Mouse (Mus musculus): ENCODE data around the gene Zwint. TPM values are rescaled to one million over a fixed set of nuclear protein-coding genes. Genes with fewer than 3 reads are reported as not detected.

Gene Zwint
- total and polyA plus RNA-seq, 3 experiments = 173 to 257 (median 248) TPM

- no peaks in the 10 kb centered on the region for H3K79me2 ChIP-seq (replicated peaks; ENCODE audit: control insufficient read depth, extremely low read depth, insufficient read depth, poor library complexity, severe bottlenecking)
- H3K36me3 ChIP-seq (replicated peaks in 1 of 2; ENCODE audit: control insufficient read depth in 1 of 2, insufficient read depth in 1 of 2, low read length in 1 of 2) = peaks cover 36 to 73% of the 10 kb centered on the region in 2 experiments
- no peak overlapping the region for H3K27ac ChIP-seq (ENCODE audit: insufficient read depth, low read depth)
- H3K9me3 ChIP-seq (replicated peaks; ENCODE audit: low read length) = no peaks in the 10 kb centered on the region
- H3K9ac ChIP-seq (ENCODE audit: insufficient read depth, low read depth) = no peak overlapping the region
- no peak overlapping the region for H3K4me2 ChIP-seq (ENCODE audit: insufficient read depth, low read depth, poor library complexity, severe bottlenecking)
- H3K4me3 ChIP-seq (replicated peaks in 1 of 3; ENCODE audit: low read depth in 2 of 3, low read length in 2 of 3, poor library complexity in 1 of 3) = no peak overlapping the region
- in situ Hi-C loops (cut with MboI; ENCODE audit: low pct_ligation_motif_present, low pct_unique_long_range_greater_than_20kb, low sequenced_read_pairs) (no loop called here), dilution Hi-C loops (cut with MboI; ENCODE audit: extremely low pct_ligation_motif_present, extremely low pct_unique_long_range_greater_than_20kb, low sequenced_read_pairs) (no loop called here)
- H3K4me1 ChIP-seq (ENCODE audit: control insufficient read depth in 1 of 2, insufficient read depth in 2 of 2) = no peaks in the 10 kb centered on the region
- H3K27me3 ChIP-seq (replicated peaks) = no peaks in the 10 kb centered on the region
- no peak for DNase-seq (ENCODE audit: extremely low read depth)
- TF ChIP-seq ELF1 (IDR thresholded peaks at IDR 0.05; ENCODE audit: low read depth, low read length) (no peak), ETS1 (conservative IDR thresholded peaks at IDR 0.05; ENCODE audit: low read depth, low read length) (no peak)
These were observed 13.2 kb downstream of the Zwint start for GRCm38 (mm10) chr10:72667856-72668255.

GRCm38 (mm10) chr10:72669086-72669485, 14.4 kb downstream of the Zwint start:
- H3K27ac ChIP-seq (ENCODE audit: insufficient read depth, low read depth) = no peak overlapping the region
- H3K4me1 ChIP-seq (ENCODE audit: control insufficient read depth in 1 of 2, insufficient read depth in 2 of 2) = no peaks in the 10 kb centered on the region
- no peak for DNase-seq (ENCODE audit: extremely low read depth)
- no peaks in the 10 kb centered on the region for H3K79me2 ChIP-seq (replicated peaks; ENCODE audit: control insufficient read depth, extremely low read depth, insufficient read depth, poor library complexity, severe bottlenecking)
- TF ChIP-seq EP300 (IDR thresholded peaks at IDR 0.05; ENCODE audit: low read length) (no peak), CHD1 (IDR thresholded peaks at IDR 0.05; ENCODE audit: low read depth, low read length) (no peak), JUN (IDR thresholded peaks at IDR 0.05; ENCODE audit: insufficient read depth, low read depth, low read length) (no peak), BHLHE40 (IDR thresholded peaks at IDR 0.05; ENCODE audit: low read depth, low read length) (no peak), ETS1 (conservative IDR thresholded peaks at IDR 0.05; ENCODE audit: low read depth, low read length) (no peak), ZMIZ1 (IDR thresholded peaks at IDR 0.05; ENCODE audit: low read depth, low read length) (no peak), CHD2 (IDR thresholded peaks at IDR 0.05; ENCODE audit: low read length) (no peak), NELFE (IDR thresholded peaks at IDR 0.05; ENCODE audit: low read depth, low read length) (no peak), TBP (conservative IDR thresholded peaks at IDR 0.05; ENCODE audit: low read depth, low read length) (no peak), ZNF384 (IDR thresholded peaks at IDR 0.05; ENCODE audit: low read depth, low read length) (no peak), MEF2A (IDR thresholded peaks at IDR 0.05; ENCODE audit: borderline replicate concordance, low read depth, low read length) (no peak), MAX (IDR thresholded peaks at IDR 0.05; ENCODE audit: low read length) (no peak), KAT2A (IDR thresholded peaks at IDR 0.05; ENCODE audit: insufficient replicate concordance, low read length) (no peak), CTCF (conservative IDR thresholded peaks at IDR 0.05 in 1 of 2, IDR thresholded peaks at IDR 0.05 in 1 of 2; ENCODE audit: low read depth in 2 of 2, low read length in 2 of 2) (no peak)
- peaks cover 1% of the 10 kb centered on the region for H3K9me3 ChIP-seq (replicated peaks; ENCODE audit: low read length)
- in situ Hi-C loops (cut with MboI; ENCODE audit: low pct_ligation_motif_present, low pct_unique_long_range_greater_than_20kb, low sequenced_read_pairs) = no loop called here
- H3K27me3 ChIP-seq (replicated peaks) = no peaks in the 10 kb centered on the region
- H3K4me3 ChIP-seq (replicated peaks in 1 of 3; ENCODE audit: low read depth in 2 of 3, low read length in 2 of 3, poor library complexity in 1 of 3) = no peak overlapping the region
- dilution Hi-C loops (cut with MboI; ENCODE audit: extremely low pct_ligation_motif_present, extremely low pct_unique_long_range_greater_than_20kb, low sequenced_read_pairs) = no loop called here
- H3K9ac ChIP-seq (ENCODE audit: insufficient read depth, low read depth) = no peak overlapping the region
- H3K36me3 ChIP-seq (replicated peaks in 1 of 2; ENCODE audit: control insufficient read depth in 1 of 2, insufficient read depth in 1 of 2, low read length in 1 of 2) = peaks cover 30 to 66% of the 10 kb centered on the region in 2 experiments
- H3K4me2 ChIP-seq (ENCODE audit: insufficient read depth, low read depth, poor library complexity, severe bottlenecking) = no peak overlapping the region

Data from CH12.LX (cell line).